Mouse (Mus musculus) ES-E14 (cell line): ENCODE measurements around the gene Klhl32. TPM values are rescaled to one million over a fixed set of nuclear protein-coding genes. Genes with fewer than 3 reads are reported as not detected.
A peak's percentile ranks its signal among the peaks of the same experiment; 100 is the strongest.

ENCODE experiments used
- DNase-seq: peaks from one replicate; pipeline ENCODE4 v3.0.0-alpha.2; 2013; ENCODE audit warnings: low read depth, low spot score
- H3K27ac ChIP-seq: 2 replicates; pipeline ENCODE4 v1.5.1; 2012; ENCODE audit warnings: low read depth, mild to moderate bottlenecking, low read length, moderate library complexity, mixed read lengths; ENCODE audit not compliant: poor library complexity, insufficient read depth, severe bottlenecking
- H3K36me3 ChIP-seq: 2 replicates; pipeline ENCODE4 v1.6.1; 2012; ENCODE audit warnings: mild to moderate bottlenecking, low read length, moderate library complexity, mixed read lengths; ENCODE audit not compliant: control insufficient read depth, poor library complexity, insufficient read depth, severe bottlenecking
- H3K4me1 ChIP-seq, 2 experiments: fragments of 150-350 bp in 1 of 2; sonication (generic) in 1 of 2; 2 replicates each; pipeline ENCODE4 v1.6.1; 2012; ENCODE audit warnings: low read length in 2 of 2, mild to moderate bottlenecking in 1 of 2, mixed read lengths in 1 of 2; ENCODE audit not compliant: control insufficient read depth in 2 of 2, insufficient read depth in 2 of 2, poor library complexity in 1 of 2
- H3K4me3 ChIP-seq, 2 experiments: fragments of 150-350 bp in 1 of 2; sonication (generic) in 1 of 2; 2 replicates each; pipeline ENCODE4 v1.5.1; 2012; ENCODE audit warnings: low read length in 2 of 2, low read depth in 1 of 2, mild to moderate bottlenecking in 1 of 2, mixed read lengths in 1 of 2; ENCODE audit not compliant: insufficient read depth in 1 of 2, poor library complexity in 1 of 2, severe bottlenecking in 1 of 2
- H3K9ac ChIP-seq: 2 replicates; pipeline ENCODE4 v1.6.1; 2012; ENCODE audit warnings: low read depth, mild to moderate bottlenecking, low read length, mixed read lengths; ENCODE audit not compliant: poor library complexity, insufficient read depth, severe bottlenecking
- H3K9me3 ChIP-seq: fragments of 150-350 bp; sonication (generic); 2 replicates; pipeline ENCODE4 v1.6.1; 2012; ENCODE audit warnings: low read depth, mild to moderate bottlenecking, low read length; ENCODE audit not compliant: control insufficient read depth, insufficient read depth
- CHD2 ChIP-seq: IDR thresholded peaks from 2 replicates; pipeline ENCODE4 v1.6.1; 2014; ENCODE audit warnings: mild to moderate bottlenecking, low read depth, low read length, inconsistent platforms
- HCFC1 ChIP-seq: IDR thresholded peaks from 2 replicates; pipeline ENCODE4 v1.6.1; 2012; ENCODE audit warnings: low read length, inconsistent platforms, borderline replicate concordance; ENCODE audit not compliant: insufficient read depth
- MAFK ChIP-seq: IDR thresholded peaks from 2 replicates; pipeline ENCODE4 v1.6.1; 2014; ENCODE audit warnings: mild to moderate bottlenecking, low read depth, low read length, inconsistent platforms; ENCODE audit not compliant: insufficient read depth
- ZC3H11A ChIP-seq: IDR thresholded peaks from 2 replicates; pipeline ENCODE4 v1.6.1; 2012; ENCODE audit warnings: low read depth, mild to moderate bottlenecking, inconsistent platforms, low read length, borderline replicate concordance
- ZNF384 ChIP-seq: IDR thresholded peaks from 2 replicates; pipeline ENCODE4 v1.6.1; 2012; ENCODE audit warnings: low read depth, low read length, inconsistent platforms
- in situ Hi-C, 2 experiments: fragments of 600-800 bp; cut with MboI; formaldehyde crosslinking; loops; one replicate each; pipeline ENCODE4 v1.15.1; 2025; ENCODE audit warnings: low sequenced_read_pairs in 2 of 2, inconsistent platforms in 1 of 2; ENCODE audit not compliant: unreplicated experiment in 2 of 2
- total RNA-seq: library from RNA; depleted of rRNA; stranded (reverse); fragments of 300-350 nt; gene quantifications from 2 replicates; pipeline ENCODE4 v1.2.3, GENCODE M21; 2012; rRNA removed

The Klhl32 gene
- total RNA-seq = 0.49 and 0.58 TPM in 2 replicates

DNA sequence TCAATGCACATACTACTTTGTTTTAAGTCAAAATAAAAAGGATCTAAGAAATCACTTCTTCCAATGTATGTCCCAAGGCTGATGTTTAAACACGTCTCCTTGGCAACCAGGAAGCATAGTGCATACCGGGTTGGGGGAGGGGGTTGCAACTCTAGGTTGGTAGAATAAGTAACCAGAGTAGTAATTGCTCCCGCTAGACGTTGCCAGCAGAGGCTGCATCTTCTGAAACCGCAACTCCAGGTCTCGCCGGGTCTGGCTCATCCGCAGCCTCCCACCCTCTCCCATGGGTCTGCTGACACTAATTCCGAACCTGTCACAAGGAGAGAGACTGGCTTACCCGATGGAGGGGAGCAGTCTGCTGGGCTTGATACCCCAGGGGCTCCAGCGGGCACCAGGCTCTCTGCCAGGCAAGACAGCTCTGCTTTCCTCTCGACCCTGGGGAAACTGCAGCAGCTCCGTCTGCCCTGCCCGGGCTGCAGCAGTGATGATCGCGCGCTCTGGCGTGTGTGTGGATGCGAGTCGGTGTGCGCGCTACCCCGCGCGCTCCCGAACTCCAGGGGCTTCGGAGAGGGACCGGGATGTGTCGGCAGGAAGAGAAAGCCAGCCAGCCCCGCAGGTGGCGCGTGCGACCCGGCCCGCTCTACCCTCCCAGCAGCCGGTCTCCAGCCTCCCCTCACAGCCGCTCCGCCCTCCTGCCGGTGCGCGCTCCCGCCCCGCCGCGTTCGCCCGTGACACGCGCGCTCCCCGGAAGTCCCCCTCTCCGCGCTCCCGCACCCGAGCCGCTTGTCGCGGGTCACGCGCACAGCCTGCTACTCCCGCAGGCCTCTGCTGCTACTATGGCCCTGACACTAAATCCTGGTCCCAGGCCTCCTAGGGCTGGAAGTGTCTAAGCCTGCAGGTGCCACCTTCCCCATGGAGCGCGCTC lies at the start of gene Klhl32:
Klhl32 (minus strand) TSS at position 724 of the 925 bp plus-strand sequence.
- DNase-seq = peak; percentile 55
- peak within 1 kb of the TSS; percentile 63 for H3K9ac ChIP-seq
- no peaks in the 10 kb centered on the region for H3K9me3 ChIP-seq
- H3K36me3 ChIP-seq = no peaks in the 10 kb centered on the region
- H3K4me1 ChIP-seq = no peaks in the 10 kb centered on the region
- in situ Hi-C loops = no loop called here
- H3K27ac ChIP-seq = no peak within 1 kb of the TSS
- TF ChIP-seq CHD2 (no peak), ZC3H11A (no peak), MAFK (no peak), ZNF384 (no peak), HCFC1 (no peak)
- peak within 1 kb of the TSS; percentile 73 to 83 for H3K4me3 ChIP-seq

DNA sequence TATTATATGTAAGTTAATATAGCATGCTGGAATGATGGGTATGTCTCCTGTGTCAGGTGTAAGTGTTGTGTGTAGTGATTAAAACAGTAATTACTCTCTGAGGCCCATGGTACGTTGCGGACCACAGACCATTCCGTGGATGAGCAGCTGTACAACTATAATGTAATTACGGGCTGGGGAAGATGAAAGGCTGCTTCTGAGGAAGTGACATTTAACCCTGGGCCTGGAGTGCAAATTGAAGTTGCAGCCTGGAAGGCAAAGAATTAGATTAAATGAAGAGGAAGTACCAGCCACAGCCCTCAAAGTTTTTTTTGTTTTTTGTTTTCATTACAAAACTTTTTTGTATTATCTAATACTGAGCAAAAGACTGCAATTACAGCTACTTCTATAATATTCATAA lies 48.2 kb upstream of the Klhl32 start:
- in situ Hi-C loops = loop anchor here (10.0 to 25.0 kb wide), 2 partner anchors 184 to 187 kb away; no protein-coding TSS in a partner anchor
- Histone ChIP-seq H3K4me3 (peak overlapping the region; percentile 81 to 82; a peak in 2 of 4 replicates), H3K9ac (peak overlapping the region; percentile 68; the same call in 1 of the 2 replicates)

DNA sequence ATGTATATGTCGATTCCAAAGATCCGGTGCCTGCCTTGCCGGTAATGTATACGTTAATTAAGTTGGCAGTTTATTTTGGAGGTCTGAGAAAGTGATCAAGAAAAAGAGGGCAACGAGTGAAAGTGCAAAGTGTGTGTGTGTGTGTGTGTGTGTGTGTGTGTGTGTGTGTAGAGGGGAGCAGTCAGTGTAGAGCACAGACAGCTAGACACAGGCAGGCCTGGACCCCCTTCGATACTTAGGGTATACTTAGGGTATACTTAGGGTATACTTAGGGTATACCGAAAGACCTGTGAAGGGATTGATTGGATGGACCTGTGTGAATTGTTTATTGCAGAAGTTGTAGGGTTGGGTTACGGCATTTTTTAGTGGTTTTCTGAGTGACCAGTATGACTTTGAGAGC lies 47.7 kb upstream of the Klhl32 start:
- Histone ChIP-seq H3K36me3 (peaks cover 5% of the 10 kb centered on the region), H3K9me3 (no peaks in the 10 kb centered on the region), H3K4me1 (peaks cover 0 to 2% of the 10 kb centered on the region in 2 experiments; a peak in 2 of 4 replicates), H3K4me3 (peak overlapping the region; percentile 81 to 82), H3K9ac (peak overlapping the region; percentile 68), H3K27ac (no peak overlapping the region)
- DNase-seq = no peak
- TF ChIP-seq CHD2 (no peak), MAFK (no peak), ZNF384 (no peak), HCFC1 (no peak), ZC3H11A (no peak)
- in situ Hi-C loops = loop anchor here (10.0 to 25.0 kb wide), 2 partner anchors 184 to 186 kb away; no protein-coding TSS in a partner anchor

More for the DNA sequence above, 48.2 kb upstream of the Klhl32 start:
- DNase-seq = no peak
- TF ChIP-seq ZC3H11A (no peak), HCFC1 (no peak), ZNF384 (no peak), MAFK (no peak), CHD2 (no peak)
- Histone ChIP-seq H3K36me3 (peaks cover 5% of the 10 kb centered on the region), H3K27ac (no peak overlapping the region), H3K4me1 (peaks cover 0 to 2% of the 10 kb centered on the region in 2 experiments; a peak in 2 of 4 replicates), H3K9me3 (no peaks in the 10 kb centered on the region)

DNA sequence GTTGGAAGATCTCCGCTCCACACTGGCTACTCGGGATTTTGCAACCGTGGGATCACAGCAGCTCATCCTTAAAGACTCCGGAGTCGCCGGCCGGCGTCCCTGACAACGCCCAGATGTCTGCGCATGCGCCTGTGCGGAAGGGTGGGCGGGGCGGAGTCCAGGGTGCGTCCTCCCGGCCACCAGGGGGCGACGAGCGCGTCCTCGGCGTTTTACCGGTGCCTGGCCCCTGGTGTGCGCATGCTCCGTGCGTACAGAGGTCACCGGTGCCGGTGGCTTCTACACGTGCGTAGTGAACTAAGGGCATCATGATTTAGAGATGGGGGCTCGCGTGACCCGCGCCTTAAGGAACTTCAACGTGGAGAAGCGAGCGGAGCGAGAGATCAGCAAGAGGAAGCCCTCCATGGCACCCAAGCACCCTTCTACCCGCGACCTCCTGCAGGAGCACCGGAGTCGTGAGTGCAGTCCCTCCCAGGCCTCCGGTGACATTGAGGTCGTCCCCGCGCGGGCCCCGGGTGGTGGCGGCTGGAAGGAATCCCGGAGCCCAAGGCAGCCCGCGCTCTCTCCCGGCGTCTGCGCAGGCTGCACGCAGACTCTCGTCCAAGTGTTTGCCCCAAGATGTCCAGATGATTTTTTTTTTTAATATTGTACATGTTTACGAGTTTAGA lies 47.1 kb upstream of the Klhl32 start, which contains the start of gene Ndufaf4:
Ndufaf4 (plus strand) TSS at position 233 of the 665 bp plus-strand sequence.
- in situ Hi-C loops = loop anchor here (10.0 to 25.0 kb wide), 2 partner anchors 183 to 186 kb away; no protein-coding TSS in a partner anchor
- Histone ChIP-seq H3K27ac (no peak within 1 kb of the TSS), H3K4me1 (peaks cover 0 to 2% of the 10 kb centered on the region in 2 experiments; a peak in 2 of 4 replicates), H3K36me3 (peaks cover 5% of the 10 kb centered on the region), H3K9me3 (no peaks in the 10 kb centered on the region), H3K4me3 (peak within 1 kb of the TSS; percentile 81 to 82), H3K9ac (peak within 1 kb of the TSS; percentile 88)
- peak; percentile 86 for DNase-seq
- TF ChIP-seq MAFK = no peak
- peak; percentile 69; the same call in 1 of the 2 replicates for TF ChIP-seq HCFC1
